Mouse (Mus musculus): Measurements from ENCODE around the gene 1700007K13Rik.

- TF ChIP-seq CTCF (IDR thresholded peaks at IDR 0.05; ENCODE audit: low read depth): no peak
- no peak for TF ChIP-seq EP300 (IDR thresholded peaks at IDR 0.05; ENCODE audit: low read depth)
Measured at GRCm38 (mm10) chr2:28440842-28441241, 25.3 kb downstream of the 1700007K13Rik start.
